Mouse (Mus musculus): Measurements from ENCODE around the gene Rpl10. TPM values are rescaled to one million over a fixed set of nuclear protein-coding genes. Genes with fewer than 3 reads are reported as not detected.
A peak's percentile ranks its signal among the peaks of the same experiment; 100 is the strongest.

Gene Rpl10
- polyA plus RNA-seq, 1 experiment from 2014 or later, result 787 TPM

DNA sequence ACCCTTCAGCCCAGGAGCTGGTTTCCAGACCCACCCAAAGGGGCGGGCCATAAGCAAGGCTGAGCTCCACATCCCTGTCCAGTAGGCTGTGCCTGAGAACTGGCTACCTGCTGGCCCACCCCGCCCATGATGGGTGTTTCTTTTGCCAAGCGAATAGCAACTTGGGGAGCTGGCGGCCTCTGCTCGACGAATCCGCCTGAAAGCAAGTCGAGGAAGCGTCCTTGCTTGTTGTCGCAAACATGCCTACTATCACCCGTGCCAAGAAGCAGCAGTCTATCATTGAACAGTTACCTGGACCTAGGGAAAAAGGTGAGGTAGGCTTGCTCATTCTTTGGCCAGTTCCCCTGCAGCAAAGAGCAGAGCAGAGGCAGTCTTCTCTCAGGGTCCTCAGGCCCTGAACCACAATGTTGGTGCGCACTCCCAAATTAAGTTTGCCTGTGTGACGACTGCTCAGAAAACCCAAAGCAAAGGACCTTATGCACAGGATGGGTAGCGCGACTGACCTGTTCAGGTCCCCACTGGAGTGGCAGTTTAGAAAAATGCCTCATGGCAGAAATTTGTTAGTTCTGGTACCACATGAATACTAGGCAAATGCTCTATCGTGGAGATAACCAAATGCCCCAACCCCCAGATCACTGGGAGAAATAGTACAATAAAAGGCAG is 11.3 kb downstream of the Rpl10 start, which contains the start of the genes Taz and Dnase1l1:
Taz (plus strand) TSS at position 181 of the 663 bp plus-strand sequence.
Dnase1l1 (minus strand) TSS at position 606 of the 663 bp plus-strand sequence.
- 14% methylated on average over 16 of the region's 16 CpGs for WGBS
- H3K9me3 ChIP-seq, result no peaks in the 10 kb centered on the region
- ATAC-seq (ENCODE audit: insufficient number of reproducible peaks, insufficient read depth, low FRiP score, low TSS enrichment, low read depth), result peak; percentile 92

DNA sequence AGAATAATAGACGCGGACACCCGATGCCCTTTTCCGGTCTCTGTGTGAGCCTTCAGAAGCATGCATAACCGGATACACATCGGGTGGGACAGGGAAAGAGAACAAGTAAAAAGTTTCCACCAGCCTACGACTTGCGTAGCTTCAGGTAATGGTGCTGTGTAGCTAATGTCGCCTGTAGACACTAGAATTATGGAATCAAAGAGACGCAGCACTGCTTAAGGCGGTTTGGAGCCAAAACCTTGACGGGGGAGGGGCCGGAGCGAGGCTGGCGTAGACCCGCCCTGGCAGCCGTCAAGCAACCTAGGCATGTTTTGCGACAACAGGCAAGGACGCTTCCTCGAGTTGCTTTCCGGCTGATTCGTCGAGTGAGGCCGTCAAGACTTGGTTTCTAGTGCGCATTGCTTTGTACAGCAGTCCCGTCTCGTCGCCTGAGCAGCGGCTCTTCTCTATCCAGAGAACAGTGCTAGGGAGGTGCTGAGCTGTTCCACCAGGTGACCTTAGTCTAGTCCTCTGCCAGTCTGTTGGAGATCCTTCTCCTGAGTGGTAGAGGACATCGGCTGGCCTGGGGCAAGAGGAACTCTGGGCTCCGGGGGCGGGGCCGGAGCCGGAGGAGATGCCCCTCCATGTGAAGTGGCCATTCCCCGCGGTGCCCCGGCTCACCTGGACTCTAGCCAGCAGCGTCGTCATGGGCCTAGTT is 11.9 kb downstream of the Rpl10 start:
- peak overlapping the region; percentile 73 for H3K9ac ChIP-seq (replicated peaks)
- peak overlapping the region; percentile 84 for H3K27ac ChIP-seq
- H3K36me3 ChIP-seq, result no peaks in the 10 kb centered on the region
- H3K4me2 ChIP-seq, result peak overlapping the region; percentile 69
- peak; percentile 63 for ATAC-seq (ENCODE audit: insufficient number of reproducible peaks, insufficient read depth, low FRiP score, low TSS enrichment, low read depth)
- peaks cover 17% of the 10 kb centered on the region for H3K27me3 ChIP-seq
- 19% methylated on average over 39 of the region's 39 CpGs for WGBS
- peak overlapping the region; percentile 60 for H3K4me3 ChIP-seq (replicated peaks)
- H3K9me3 ChIP-seq, result no peaks in the 10 kb centered on the region
- H3K4me1 ChIP-seq (replicated peaks), result peaks cover 10% of the 10 kb centered on the region; the same call in 1 of the 2 replicates

More for the DNA sequence above, 11.3 kb downstream of the Rpl10 start, which contains the start of the genes Taz and Dnase1l1:
- Histone ChIP-seq H3K4me3 (replicated peaks) (peak within 1 kb of the TSS; percentile 60), H3K4me2 (peak within 1 kb of the TSS; percentile 69), H3K27ac (peak within 1 kb of the TSS; percentile 84), H3K4me1 (replicated peaks) (peaks cover 10% of the 10 kb centered on the region; the same call in 1 of the 2 replicates), H3K9ac (replicated peaks) (peak within 1 kb of the TSS; percentile 73), H3K36me3 (no peaks in the 10 kb centered on the region), H3K27me3 (peaks cover 17% of the 10 kb centered on the region)

DNA sequence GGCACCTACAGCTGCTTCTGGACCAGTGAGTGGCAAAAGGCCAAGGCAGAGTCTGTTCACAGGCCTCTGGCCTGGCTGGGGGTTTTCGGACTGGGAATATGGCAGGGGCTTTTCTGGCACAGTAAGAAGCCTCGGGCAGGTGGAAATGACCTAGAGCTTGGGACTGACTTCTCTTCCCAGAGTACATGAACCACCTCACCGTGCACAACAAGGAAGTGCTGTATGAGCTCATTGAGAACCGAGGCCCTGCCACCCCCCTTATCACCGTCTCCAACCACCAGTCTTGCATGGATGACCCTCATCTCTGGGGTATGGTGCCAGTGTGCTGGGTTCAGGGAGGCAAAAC is 12.5 kb downstream of the Rpl10 start:
- 32% methylated on average over 5 of the region's 5 CpGs for WGBS
- peak overlapping the region; percentile 73 for H3K9ac ChIP-seq (replicated peaks)
- peaks cover 10% of the 10 kb centered on the region; the same call in 1 of the 2 replicates for H3K4me1 ChIP-seq (replicated peaks)
- ATAC-seq (ENCODE audit: insufficient number of reproducible peaks, insufficient read depth, low FRiP score, low TSS enrichment, low read depth), result peak; percentile 7; the same call in 1 of the 2 replicates
- peaks cover 17% of the 10 kb centered on the region for H3K27me3 ChIP-seq
- peak overlapping the region; percentile 60 for H3K4me3 ChIP-seq (replicated peaks)
- H3K4me2 ChIP-seq, result peak overlapping the region; percentile 69
- H3K36me3 ChIP-seq, result 0 out of 2 replicates have a peak, but pooled peaks cover under 1% of the 10 kb centered on the region
- no peaks in the 10 kb centered on the region for H3K9me3 ChIP-seq
- peak overlapping the region; percentile 84; the same call in 1 of the 2 replicates for H3K27ac ChIP-seq

GRCm38 (mm10) chrX:74293431-74293830 is 22.8 kb downstream of the Rpl10 start:
- 77% methylated on average over 4 of the region's 4 CpGs for WGBS
- no peak overlapping the region for H3K4me3 ChIP-seq (replicated peaks)
- no peak for ATAC-seq (ENCODE audit: insufficient number of reproducible peaks, insufficient read depth, low FRiP score, low TSS enrichment, low read depth)
- no peaks in the 10 kb centered on the region for H3K27me3 ChIP-seq
- H3K9ac ChIP-seq (replicated peaks), result no peak overlapping the region
- no peak overlapping the region for H3K27ac ChIP-seq
- H3K9me3 ChIP-seq, result no peaks in the 10 kb centered on the region
- peaks cover 18% of the 10 kb centered on the region for H3K36me3 ChIP-seq
- H3K4me1 ChIP-seq (replicated peaks), result no peaks in the 10 kb centered on the region
- no peak overlapping the region for H3K4me2 ChIP-seq

- 13% methylated on average over 37 of the region's 37 CpGs for WGBS
- H3K4me3 ChIP-seq (replicated peaks), result peak within 1 kb of the TSS; percentile 62
- no peaks in the 10 kb centered on the region; the same call in 1 of the 2 replicates for H3K27me3 ChIP-seq
- peak; percentile 96 for ATAC-seq (ENCODE audit: insufficient number of reproducible peaks, insufficient read depth, low FRiP score, low TSS enrichment, low read depth)
- no peaks in the 10 kb centered on the region for H3K4me1 ChIP-seq (replicated peaks)
- H3K36me3 ChIP-seq, result peaks cover 22% of the 10 kb centered on the region
- peak within 1 kb of the TSS; percentile 62; the same call in 1 of the 2 replicates for H3K27ac ChIP-seq
- H3K4me2 ChIP-seq, result peak within 1 kb of the TSS; percentile 63
- H3K9ac ChIP-seq (replicated peaks), result peak within 1 kb of the TSS; percentile 67
- H3K9me3 ChIP-seq, result no peaks in the 10 kb centered on the region
These were observed 26.2 kb downstream of the Rpl10 start, which contains the start of gene Atp6ap1 for GRCm38 (mm10) chrX:74296538-74297448. Gene Atp6ap1, plus strand, starts transcription at chrX:74297097.

DNA sequence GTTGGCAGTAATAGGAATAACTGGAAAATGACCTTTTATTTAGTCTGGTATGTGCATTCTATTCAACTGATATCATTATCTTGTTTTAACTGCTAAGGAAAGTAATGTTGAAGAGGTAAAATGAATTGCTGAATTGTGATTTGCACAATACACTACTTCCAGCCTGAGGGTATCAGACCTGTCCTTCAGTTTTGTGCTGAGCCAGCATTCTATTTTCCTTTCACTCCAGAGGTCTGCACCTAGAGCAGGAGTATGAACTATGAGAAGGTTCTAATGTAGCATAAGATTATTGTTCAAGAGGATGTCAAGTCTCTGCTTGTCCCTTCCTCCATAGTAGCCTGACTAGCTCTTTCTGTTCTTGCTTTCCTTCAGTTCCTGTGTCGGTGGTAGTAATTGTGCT is 27.7 kb downstream of the Rpl10 start:
- Histone ChIP-seq H3K9ac (replicated peaks) (no peak overlapping the region), H3K4me3 (replicated peaks) (no peak overlapping the region), H3K4me2 (no peak overlapping the region), H3K4me1 (replicated peaks) (no peaks in the 10 kb centered on the region), H3K27ac (no peak overlapping the region), H3K9me3 (no peaks in the 10 kb centered on the region), H3K27me3 (no peaks in the 10 kb centered on the region; the same call in 1 of the 2 replicates), H3K36me3 (peaks cover 38% of the 10 kb centered on the region)
- no peak for ATAC-seq (ENCODE audit: insufficient number of reproducible peaks, insufficient read depth, low FRiP score, low TSS enrichment, low read depth)
- 100% methylated on average over 1 of the region's 1 CpGs for WGBS

GRCm38 (mm10) chrX:74299721-74300120 is 29.1 kb downstream of the Rpl10 start:
- 76% methylated on average over 3 of the region's 3 CpGs for WGBS
- Histone ChIP-seq H3K9ac (replicated peaks) (no peak overlapping the region), H3K4me2 (no peak overlapping the region), H3K27ac (no peak overlapping the region), H3K4me3 (replicated peaks) (no peak overlapping the region), H3K27me3 (no peaks in the 10 kb centered on the region; the same call in 1 of the 2 replicates), H3K4me1 (replicated peaks) (no peaks in the 10 kb centered on the region), H3K36me3 (peaks cover 45% of the 10 kb centered on the region), H3K9me3 (no peaks in the 10 kb centered on the region)
- no peak for ATAC-seq (ENCODE audit: insufficient number of reproducible peaks, insufficient read depth, low FRiP score, low TSS enrichment, low read depth)

DNA sequence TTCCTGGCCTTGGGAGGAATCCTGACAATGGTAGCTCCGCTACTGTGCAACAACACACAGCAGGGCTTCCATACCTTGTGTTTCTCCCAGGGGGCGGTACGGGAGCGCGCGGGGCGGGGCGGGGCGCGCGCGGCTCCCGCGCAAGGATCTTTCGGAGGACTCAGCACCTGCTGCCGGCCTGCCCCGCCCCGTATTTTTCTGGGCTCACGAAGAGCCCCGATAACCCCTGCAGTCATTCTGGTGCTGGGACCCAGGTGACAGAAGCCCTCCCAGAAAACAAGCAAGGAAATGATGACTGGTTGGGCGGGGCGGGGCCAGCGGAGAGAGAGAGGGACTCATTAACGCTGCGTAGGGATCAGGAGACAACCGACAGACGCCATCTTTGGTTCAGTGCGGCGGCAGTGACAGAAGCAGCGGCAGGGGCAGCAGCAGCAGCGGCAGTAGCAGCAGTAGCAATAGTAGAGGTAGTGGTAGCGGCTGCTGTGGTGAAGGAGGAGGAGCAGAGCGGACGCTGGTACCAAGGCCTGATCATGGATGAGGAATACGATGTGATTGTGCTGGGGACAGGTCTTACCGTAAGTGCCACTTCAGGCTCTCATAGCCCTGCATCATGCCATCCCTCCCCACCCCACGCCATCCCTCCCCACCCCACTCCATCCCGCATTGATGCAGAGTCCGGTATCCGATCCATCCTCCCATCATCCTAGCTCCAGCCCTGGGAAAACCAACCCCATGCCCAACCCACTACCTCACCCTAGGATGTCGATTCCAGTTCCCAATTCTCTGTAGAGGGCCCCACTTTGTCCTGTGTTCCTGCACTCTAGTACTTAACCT is 34.5 kb downstream of the Rpl10 start, which contains the start of gene Gdi1:
Gdi1 (plus strand) TSS at position 132 of the 834 bp plus-strand sequence.
- peaks cover 73% of the 10 kb centered on the region for H3K36me3 ChIP-seq
- peak within 1 kb of the TSS; percentile 68 for H3K9ac ChIP-seq (replicated peaks)
- WGBS, result 16% methylated on average over 37 of the region's 41 CpGs
- peak within 1 kb of the TSS; percentile 58 for H3K4me3 ChIP-seq (replicated peaks)
- no peaks in the 10 kb centered on the region; the same call in 1 of the 2 replicates for H3K4me1 ChIP-seq (replicated peaks)
- H3K9me3 ChIP-seq, result no peaks in the 10 kb centered on the region
- peak; percentile 50 for ATAC-seq (ENCODE audit: insufficient number of reproducible peaks, insufficient read depth, low FRiP score, low TSS enrichment, low read depth)
- H3K27ac ChIP-seq, result peak within 1 kb of the TSS; percentile 90
- no peaks in the 10 kb centered on the region for H3K27me3 ChIP-seq
- H3K4me2 ChIP-seq, result peak within 1 kb of the TSS; percentile 75

DNA sequence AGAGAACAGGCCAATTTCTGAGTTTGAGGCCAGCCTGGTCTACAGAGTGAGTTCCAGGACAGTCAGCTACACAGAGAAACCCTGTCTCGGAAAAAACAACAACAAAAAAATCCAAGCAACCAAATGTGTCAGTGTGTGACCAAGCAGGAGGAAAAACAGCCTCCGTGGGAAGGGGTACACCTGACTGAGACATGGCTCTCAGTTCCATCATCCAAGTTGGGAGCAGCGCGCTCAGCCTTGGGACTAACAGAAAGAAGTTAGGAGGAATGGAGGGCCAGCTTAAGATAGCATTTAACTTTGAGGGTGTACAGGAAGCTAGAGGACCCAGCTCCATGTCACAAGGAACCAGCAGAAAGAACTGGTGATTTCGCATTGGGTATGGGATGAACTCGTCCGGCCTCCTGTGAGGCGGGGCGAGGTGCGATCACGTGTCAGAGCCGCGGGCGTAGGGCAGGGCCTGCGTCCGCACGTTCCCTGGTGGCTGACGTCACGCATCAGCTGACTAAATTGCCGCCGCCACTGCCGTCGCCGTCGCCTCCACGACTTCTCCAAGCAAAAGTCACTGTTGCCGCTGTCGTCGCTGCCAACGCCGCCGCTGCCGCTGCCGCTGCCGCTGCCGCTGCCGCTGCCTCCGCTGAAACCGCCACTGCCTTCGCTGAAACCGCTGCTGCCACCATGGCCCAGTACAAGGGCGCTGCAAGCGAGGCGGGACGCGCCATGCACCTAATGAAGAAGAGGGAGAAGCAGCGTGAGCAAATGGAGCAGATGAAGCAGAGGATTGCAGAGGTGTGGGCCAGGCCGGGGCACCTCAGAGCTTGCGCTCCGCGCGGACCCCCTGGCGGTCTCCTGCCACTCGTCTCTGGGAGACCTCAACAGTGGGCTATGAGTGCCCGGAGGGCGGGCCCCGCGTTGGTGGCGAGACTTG is 42.2 kb downstream of the Rpl10 start, which contains the start of gene Fam50a:
Fam50a (plus strand) TSS at position 494 of the 925 bp plus-strand sequence.
- WGBS, result 17% methylated on average over 56 of the region's 59 CpGs
- peak; percentile 94 for ATAC-seq (ENCODE audit: insufficient number of reproducible peaks, insufficient read depth, low FRiP score, low TSS enrichment, low read depth)
- Histone ChIP-seq H3K27me3 (no peaks in the 10 kb centered on the region), H3K9ac (replicated peaks) (peak within 1 kb of the TSS; percentile 77), H3K4me1 (replicated peaks) (no peaks in the 10 kb centered on the region), H3K4me2 (peak within 1 kb of the TSS; percentile 68), H3K27ac (peak within 1 kb of the TSS; percentile 84), H3K9me3 (no peaks in the 10 kb centered on the region), H3K4me3 (replicated peaks) (peak within 1 kb of the TSS; percentile 62), H3K36me3 (peaks cover 36% of the 10 kb centered on the region)
